Comparison of ENCODE assay signal across 8 mouse cellular contexts in genomic region chr2:119971837-119972536, GRCm38 (mm10). TPM values are rescaled to one million over a fixed set of nuclear protein-coding genes. Genes with fewer than 3 reads are reported as not detected.
DNase-seq lines count a peak whose midpoint lies in the region; ATAC-seq lines count a peak whose summit lies in the region.

No protein-coding gene starts in this region.

- peaks cover 12% of the 10 kb centered on the region for H3K4me1 ChIP-seq in lung, embryonic 16.5 days (replicated peaks; ENCODE audit: control insufficient read depth, insufficient read depth, low read length)

- 2% methylated on average over 32 of the region's 32 CpGs for WGBS in lung, embryonic 16.5 days

- H3K36me3 ChIP-seq in lung, embryonic 16.5 days (ENCODE audit: control insufficient read depth, insufficient read depth, low read length): no peaks in the 10 kb centered on the region

- H3K9ac ChIP-seq in lung, embryonic 16.5 days (ENCODE audit: low read length): peak overlapping the region; percentile 83

- DNase-seq in MEL-GATA-1-ER (ENCODE audit: extremely low read depth, low read depth): peak; percentile 89
- DNase-seq in cerebellum, adult 8-10 months: peak; percentile 94
- DNase-seq in forelimb bud, embryonic 11.5 days (ENCODE audit: low read depth, low spot score): peak; percentile 97
- peak; percentile 79 for DNase-seq in layer of hippocampus, adult 9-10 months (ENCODE audit: low spot score)
- peak; percentile 83 for DNase-seq in ovary, postnatal 10 days (ENCODE audit: low spot score)
- DNase-seq in thymus, postnatal 10 days (ENCODE audit: low spot score in 2 of 2): peak; percentile 94 to 95

- H3K27ac ChIP-seq in lung, embryonic 16.5 days (ENCODE audit: low read length): peak overlapping the region; percentile 72

- peak overlapping the region; percentile 75 for H3K4me3 ChIP-seq in lung, embryonic 16.5 days (ENCODE audit: low read length)

- H3K27me3 ChIP-seq in lung, embryonic 16.5 days (ENCODE audit: control insufficient read depth, insufficient read depth, low read depth, low read length): no peaks in the 10 kb centered on the region

- peak; percentile 98 to 99 for ATAC-seq in hematopoietic stem cell, adult 5-6 weeks (replicated peaks in 1 of 2; ENCODE audit: insufficient read depth in 1 of 2, low FRiP score in 2 of 2, low TSS enrichment in 1 of 2, low read depth in 1 of 2, poor library complexity in 2 of 2, severe bottlenecking in 2 of 2)
- peak; percentile 99 for ATAC-seq in lung, embryonic 16.5 days (ENCODE audit: low read depth)

- H3K4me2 ChIP-seq in lung, embryonic 16.5 days (ENCODE audit: low read depth, low read length): peak overlapping the region; percentile 78

- no peaks in the 10 kb centered on the region for H3K9me3 ChIP-seq in lung, embryonic 16.5 days (ENCODE audit: control insufficient read depth, low read length)

RNA-seq across cellular contexts. Expression of gene Mapkbp1, which starts 0.5 kb away (rescaled TPM):
- 7.7 and 11.1 TPM in 2 replicates for total RNA-seq in hematopoietic stem cell, adult 5-6 weeks (2017)
- polyA plus RNA-seq in lung, embryonic 16.5 days (2015; fragmentation: Nextera tagmentation; extraction: Ambion mirVana): 3.4 and 3.5 TPM in 2 replicates

RNA-seq across cellular contexts. Expression of gene Jmjd7, which starts 55.3 kb away (rescaled TPM):
- total RNA-seq in hematopoietic stem cell, adult 5-6 weeks (2017): 6.1 and 7.9 TPM in 2 replicates
- polyA plus RNA-seq in lung, embryonic 16.5 days (2015; fragmentation: Nextera tagmentation; extraction: Ambion mirVana): 21.2 and 22.9 TPM in 2 replicates

RNA-seq across cellular contexts. Expression of gene Gm28042, which starts 55.3 kb away (rescaled TPM):
- total RNA-seq in hematopoietic stem cell, adult 5-6 weeks (2017): 0.15 and 1.4 TPM in 2 replicates
- 2.3 and 4.3 TPM in 2 replicates for polyA plus RNA-seq in lung, embryonic 16.5 days (2015; fragmentation: Nextera tagmentation; extraction: Ambion mirVana)

Comparison
In these comparisons a context has a peak if more than half of its experiments do, and no peak if none do; other contexts are left out.
1. Peak in every context shown above with its lines: DNase-seq, ATAC-seq, H3K4me3 ChIP-seq and H3K27ac ChIP-seq.